Mouse (Mus musculus): ENCODE data around the gene Smoc1. TPM values are rescaled to one million over a fixed set of nuclear protein-coding genes. Genes with fewer than 3 reads are reported as not detected.

The Smoc1 gene
- polyA plus RNA-seq, 1 experiment: 5.0 TPM

DNA sequence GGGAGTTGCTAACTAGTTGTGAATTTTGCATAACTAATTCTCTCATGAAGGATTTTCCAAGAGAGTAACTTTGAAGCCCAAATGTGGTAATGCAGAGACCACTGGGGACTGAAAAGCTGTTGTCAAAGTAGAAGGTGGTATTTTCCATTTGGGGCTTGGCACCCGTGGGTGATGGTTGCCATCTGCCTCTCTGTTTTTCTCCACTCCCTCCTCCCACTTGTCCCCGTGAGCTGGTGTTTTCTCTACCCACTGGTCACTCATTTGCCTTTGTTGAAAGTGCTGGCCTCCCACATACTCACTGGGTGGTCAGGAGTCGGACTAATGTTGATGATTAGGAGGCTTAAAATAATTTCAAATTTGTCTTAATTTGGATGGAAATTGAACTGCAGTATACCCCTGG, 104.1 kb downstream of the Smoc1 start:
- 29% methylated on average over 3 of the region's 3 CpGs for WGBS
- Histone ChIP-seq H3K4me3 (replicated peaks; ENCODE audit: extremely low read depth, low read depth, low read length) (no peak overlapping the region), H3K4me1 (ENCODE audit: control insufficient read depth, insufficient read depth, low read length) (no peaks in the 10 kb centered on the region)
- TF ChIP-seq POLR2A (IDR thresholded peaks at IDR 0.05; ENCODE audit: borderline replicate concordance, extremely low read depth, low read depth, low read length): no peak
- TF ChIP-seq CTCF (IDR thresholded peaks at IDR 0.05; ENCODE audit: insufficient read depth, low read length): no peak
- DNase-seq: no peak

DNA sequence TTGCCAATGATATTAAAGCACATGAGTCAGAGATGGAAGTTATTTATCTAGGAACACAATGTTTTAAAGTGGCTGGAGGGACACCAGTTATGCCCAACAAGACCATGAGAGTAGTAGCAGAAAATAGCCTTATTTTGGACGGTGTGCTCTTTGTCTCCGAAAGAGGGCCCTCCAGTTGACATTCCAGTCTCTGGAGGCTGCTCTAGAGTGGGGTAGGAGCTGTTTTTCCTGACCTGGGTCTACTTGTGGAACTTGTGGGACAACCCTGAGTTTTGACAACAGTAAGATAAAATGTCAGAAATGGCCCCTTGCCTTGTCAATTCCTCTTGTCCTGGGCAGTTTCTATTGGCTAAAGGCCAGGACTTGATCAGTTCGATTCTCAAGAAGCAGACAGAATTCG, 104.5 kb downstream of the Smoc1 start:
- no peak overlapping the region for H3K4me3 ChIP-seq (replicated peaks; ENCODE audit: extremely low read depth, low read depth, low read length)

DNA sequence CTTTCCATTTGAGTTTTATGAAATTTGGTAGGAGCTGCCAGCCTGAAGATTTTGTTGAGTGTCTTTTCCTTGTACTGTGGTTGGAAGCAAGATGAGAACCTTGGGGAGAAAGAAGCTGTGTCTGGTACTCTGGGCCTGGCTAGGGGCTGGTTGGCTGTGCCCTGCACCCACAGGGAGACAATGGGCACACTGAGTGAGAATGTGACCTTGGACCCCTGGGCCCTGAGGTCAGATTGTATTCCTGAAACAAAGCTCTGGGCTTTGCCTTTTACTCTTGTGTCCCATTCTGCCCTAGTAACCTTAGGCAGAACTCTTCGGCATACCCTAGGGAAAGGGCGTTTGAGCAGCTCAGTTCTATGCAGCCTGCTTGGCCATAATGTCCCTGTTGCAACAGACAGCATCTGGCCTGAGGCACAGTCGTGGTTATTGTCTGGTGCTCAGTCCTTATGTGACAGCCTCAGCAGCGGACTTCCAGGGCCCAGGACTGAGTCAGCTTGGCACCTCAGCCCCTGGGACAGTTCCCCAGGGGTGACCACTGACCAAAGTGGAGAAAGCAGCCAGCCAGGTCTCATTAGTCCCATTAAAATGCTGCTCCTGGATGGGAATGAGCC, 106.6 kb downstream of the Smoc1 start:
- Histone ChIP-seq H3K4me3 (replicated peaks; ENCODE audit: extremely low read depth, low read depth, low read length) (no peak overlapping the region), H3K4me1 (ENCODE audit: control insufficient read depth, insufficient read depth, low read length) (no peaks in the 10 kb centered on the region)
- no peak for TF ChIP-seq POLR2A (IDR thresholded peaks at IDR 0.05; ENCODE audit: borderline replicate concordance, extremely low read depth, low read depth, low read length)
- TF ChIP-seq CTCF (IDR thresholded peaks at IDR 0.05; ENCODE audit: insufficient read depth, low read length): no peak
- no peak for DNase-seq
- 71% methylated on average over 4 of the region's 4 CpGs for WGBS

More for the DNA sequence above, 104.5 kb downstream of the Smoc1 start:
- DNase-seq: no peak
- 36% methylated on average over 4 of the region's 4 CpGs for WGBS
- no peak for TF ChIP-seq CTCF (IDR thresholded peaks at IDR 0.05; ENCODE audit: insufficient read depth, low read length)
- TF ChIP-seq POLR2A (IDR thresholded peaks at IDR 0.05; ENCODE audit: borderline replicate concordance, extremely low read depth, low read depth, low read length): no peak
- H3K4me1 ChIP-seq (ENCODE audit: control insufficient read depth, insufficient read depth, low read length): no peaks in the 10 kb centered on the region

DNA sequence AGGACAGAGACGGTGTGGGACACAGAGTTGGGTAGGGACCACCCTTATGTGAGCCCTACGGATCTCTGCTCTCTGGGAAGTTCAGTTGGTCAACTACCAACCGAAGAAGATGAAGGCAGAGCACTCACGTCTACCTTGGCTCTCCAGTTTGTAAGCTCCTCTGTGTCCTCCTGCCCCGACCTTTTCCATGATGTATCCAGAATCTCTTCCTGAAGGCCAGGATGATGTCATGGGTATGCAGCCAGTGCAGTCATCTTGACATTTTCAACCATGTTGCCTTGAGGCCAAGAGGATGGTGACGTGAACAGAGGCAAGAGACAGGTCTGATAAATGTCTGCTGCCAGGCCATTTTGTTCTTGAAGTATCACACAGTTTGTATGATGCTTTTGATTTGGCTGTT, 111.6 kb downstream of the Smoc1 start:
- no peak for DNase-seq
- H3K4me1 ChIP-seq (ENCODE audit: control insufficient read depth, insufficient read depth, low read length): no peaks in the 10 kb centered on the region
- no peak for TF ChIP-seq CTCF (IDR thresholded peaks at IDR 0.05; ENCODE audit: insufficient read depth, low read length)
- TF ChIP-seq POLR2A (IDR thresholded peaks at IDR 0.05; ENCODE audit: borderline replicate concordance, extremely low read depth, low read depth, low read length): no peak
- no peak overlapping the region for H3K4me3 ChIP-seq (replicated peaks; ENCODE audit: extremely low read depth, low read depth, low read length)
- WGBS: 81% methylated on average over 6 of the region's 6 CpGs

DNA sequence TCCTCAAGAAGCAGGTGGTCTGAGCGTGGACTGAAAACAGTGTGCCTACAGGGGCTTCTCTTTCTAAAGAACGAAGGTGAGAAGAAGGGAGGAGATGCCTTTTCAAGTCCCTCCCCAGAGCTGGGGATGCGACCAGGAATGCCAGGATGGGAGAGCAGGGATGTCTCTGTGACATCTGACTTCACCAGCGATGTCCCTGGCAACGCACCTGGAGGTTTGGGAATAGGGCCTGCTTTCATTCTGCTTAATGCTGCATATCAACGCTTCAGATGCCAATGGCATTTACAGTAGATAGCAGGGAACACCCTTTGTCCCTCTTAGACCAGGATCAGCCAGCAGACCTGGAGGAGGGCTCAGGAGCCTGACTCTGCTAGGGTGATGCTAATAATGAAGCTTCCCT, 112.9 kb downstream of the Smoc1 start:
- H3K4me1 ChIP-seq (ENCODE audit: control insufficient read depth, insufficient read depth, low read length): no peaks in the 10 kb centered on the region
- no peak for DNase-seq
- no peak overlapping the region for H3K4me3 ChIP-seq (replicated peaks; ENCODE audit: extremely low read depth, low read depth, low read length)
- no peak for TF ChIP-seq CTCF (IDR thresholded peaks at IDR 0.05; ENCODE audit: insufficient read depth, low read length)
- TF ChIP-seq POLR2A (IDR thresholded peaks at IDR 0.05; ENCODE audit: borderline replicate concordance, extremely low read depth, low read depth, low read length): no peak
- WGBS: 83% methylated on average over 6 of the region's 6 CpGs

DNA sequence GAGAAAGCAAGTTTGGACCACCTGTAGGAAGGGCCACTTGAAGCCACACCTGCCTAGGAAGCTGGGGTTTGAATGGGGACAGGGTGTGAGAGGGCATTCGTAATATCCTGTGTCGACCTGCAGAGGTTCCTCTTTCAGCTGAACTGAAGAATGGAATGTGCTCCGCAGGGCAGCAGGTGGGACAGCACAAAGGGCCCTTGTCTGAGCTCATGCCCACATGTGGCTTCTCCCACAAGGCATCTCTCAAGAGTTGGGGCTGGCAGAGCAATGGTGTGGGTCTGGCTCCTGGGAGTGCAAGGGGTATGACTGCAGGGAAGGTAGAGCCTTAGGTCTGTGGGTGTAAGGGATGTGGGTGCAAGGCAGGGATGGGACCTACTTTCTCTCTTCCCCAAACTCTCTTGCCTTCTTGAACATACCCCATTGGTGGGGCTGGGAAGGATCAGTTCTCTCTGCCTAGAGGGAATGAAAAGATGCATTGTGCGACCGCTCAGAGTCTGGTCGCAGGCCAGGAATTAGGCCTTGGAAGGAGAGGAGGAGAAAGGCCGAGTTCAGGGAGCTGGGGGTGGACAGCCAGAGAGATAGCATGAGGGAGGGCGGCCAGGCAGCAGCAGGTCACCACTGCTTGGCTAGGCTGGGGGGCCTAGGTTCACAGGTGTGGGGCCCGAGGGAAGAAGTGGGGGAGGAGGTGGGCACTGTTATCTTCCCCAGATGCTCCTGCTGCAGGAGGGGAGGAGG, 114.2 kb downstream of the Smoc1 start:
- WGBS: 55% methylated on average over 9 of the region's 9 CpGs
- H3K4me3 ChIP-seq (replicated peaks; ENCODE audit: extremely low read depth, low read depth, low read length): no peak overlapping the region
- TF ChIP-seq POLR2A (IDR thresholded peaks at IDR 0.05; ENCODE audit: borderline replicate concordance, extremely low read depth, low read depth, low read length): no peak
- TF ChIP-seq CTCF (IDR thresholded peaks at IDR 0.05; ENCODE audit: insufficient read depth, low read length): no peak
- no peak for DNase-seq
- H3K4me1 ChIP-seq (ENCODE audit: control insufficient read depth, insufficient read depth, low read length): no peaks in the 10 kb centered on the region

DNA sequence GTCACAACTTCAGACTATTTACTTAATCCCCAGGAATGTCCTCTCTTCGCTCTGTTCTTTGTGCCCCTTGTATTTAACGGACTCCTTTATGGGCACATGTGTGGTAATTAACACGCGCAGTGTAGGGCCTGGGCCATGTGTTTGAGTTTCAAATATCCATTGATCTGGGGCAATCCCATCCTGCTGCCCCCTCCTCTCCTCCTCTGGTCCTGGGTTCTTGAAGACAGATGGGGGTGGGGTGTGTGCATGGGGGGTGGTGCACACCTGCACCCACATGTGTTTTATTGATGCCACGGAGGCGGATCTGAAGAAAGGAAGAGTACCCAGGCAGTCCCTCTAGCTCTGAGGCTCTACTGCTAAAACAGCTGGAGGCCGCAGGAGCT, 114.7 kb downstream of the Smoc1 start:
- H3K4me3 ChIP-seq (replicated peaks; ENCODE audit: extremely low read depth, low read depth, low read length): no peak overlapping the region
- no peak for TF ChIP-seq POLR2A (IDR thresholded peaks at IDR 0.05; ENCODE audit: borderline replicate concordance, extremely low read depth, low read depth, low read length)
- 61% methylated on average over 7 of the region's 7 CpGs for WGBS
- no peaks in the 10 kb centered on the region for H3K4me1 ChIP-seq (ENCODE audit: control insufficient read depth, insufficient read depth, low read length)
- no peak for DNase-seq

DNA sequence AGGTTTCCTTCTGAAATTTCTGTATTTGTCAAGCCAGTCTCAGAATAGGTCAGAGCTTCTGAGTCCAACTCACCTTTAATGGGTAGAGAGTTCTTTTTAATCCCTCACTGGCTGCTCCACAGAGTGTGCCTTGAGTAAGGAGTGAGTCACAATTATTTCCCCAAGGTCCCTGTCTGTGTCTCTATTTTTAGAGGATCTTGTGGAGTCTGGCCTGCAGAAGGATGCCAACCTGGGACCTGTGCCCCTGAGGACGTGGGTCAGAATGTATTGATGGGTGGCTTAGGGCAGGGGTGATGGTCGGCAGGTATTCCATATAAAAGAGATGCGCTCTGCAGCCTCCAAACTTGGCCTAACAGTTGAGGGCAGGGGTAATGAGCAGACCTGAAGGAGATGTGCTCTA, 115.6 kb downstream of the Smoc1 start:
- DNase-seq: no peak
- Histone ChIP-seq H3K4me1 (ENCODE audit: control insufficient read depth, insufficient read depth, low read length) (no peaks in the 10 kb centered on the region), H3K4me3 (replicated peaks; ENCODE audit: extremely low read depth, low read depth, low read length) (no peak overlapping the region)
- TF ChIP-seq POLR2A (IDR thresholded peaks at IDR 0.05; ENCODE audit: borderline replicate concordance, extremely low read depth, low read depth, low read length): no peak
- TF ChIP-seq CTCF (IDR thresholded peaks at IDR 0.05; ENCODE audit: insufficient read depth, low read length): no peak
- 84% methylated on average over 3 of the region's 3 CpGs for WGBS

DNA sequence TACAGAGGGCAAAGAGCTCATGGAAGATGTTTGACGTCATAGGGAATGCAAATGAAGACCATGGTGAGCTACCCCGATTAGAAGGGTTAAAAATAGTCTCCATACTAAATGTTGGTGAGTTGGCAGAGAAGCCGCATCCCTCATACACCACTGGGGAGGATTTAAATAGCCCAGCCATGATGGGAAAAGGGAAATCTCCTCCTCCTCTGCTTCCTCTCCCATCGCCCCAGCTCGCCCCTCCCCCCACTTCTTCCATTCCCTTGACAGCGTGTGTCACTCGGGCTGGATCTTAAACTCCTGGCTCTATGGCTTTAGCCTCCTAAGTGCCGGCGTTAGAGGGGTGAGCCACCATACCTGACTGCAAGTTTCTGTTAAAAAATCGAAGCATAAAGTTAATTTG, 117.6 kb downstream of the Smoc1 start:
- no peaks in the 10 kb centered on the region for H3K4me1 ChIP-seq (ENCODE audit: control insufficient read depth, insufficient read depth, low read length)
- TF ChIP-seq CTCF (IDR thresholded peaks at IDR 0.05; ENCODE audit: insufficient read depth, low read length) (no peak), POLR2A (IDR thresholded peaks at IDR 0.05; ENCODE audit: borderline replicate concordance, extremely low read depth, low read depth, low read length) (no peak)
- WGBS: 39% methylated on average over 10 of the region's 10 CpGs
- DNase-seq: no peak
- no peak overlapping the region for H3K4me3 ChIP-seq (replicated peaks; ENCODE audit: extremely low read depth, low read depth, low read length)
